Mouse (Mus musculus) heart, embryonic 12.5 days (tissue): Measurements from ENCODE around the gene Ankrd12. TPM values are rescaled to one million over a fixed set of nuclear protein-coding genes. Genes with fewer than 3 reads are reported as not detected.
"Not testable (repeated sequence)": the region's sequence is repeated elsewhere in the genome, so short reads cannot be mapped to it uniquely, and the experiment has no call there.

Experiments used
- ATAC-seq: fragments of 200-750 bp; cut with Nextera tagmentation; 2 replicates; pipeline ENCODE4 v1.8.0; 2017; ENCODE audit warnings: moderate TSS enrichment, moderate library complexity; ENCODE audit not compliant: insufficient number of reproducible peaks, low FRiP score
- H3K27ac ChIP-seq: fragments of 300-500 bp; sonication (generic); 2 replicates; pipeline ENCODE4 v1.5.1; 2016; ENCODE audit warnings: mild to moderate bottlenecking, moderate library complexity; ENCODE audit not compliant: poor library complexity, severe bottlenecking
- H3K27me3 ChIP-seq: fragments of 300-500 bp; sonication (generic); replicated peaks from 2 replicates; pipeline ENCODE4 v1.6.1; 2016; ENCODE audit warnings: mild to moderate bottlenecking, moderate library complexity
- H3K36me3 ChIP-seq: fragments of 300-500 bp; sonication (generic); 2 replicates; pipeline ENCODE4 v1.6.1; 2016; ENCODE audit warnings: mild to moderate bottlenecking, moderate library complexity
- H3K4me1 ChIP-seq: fragments of 300-500 bp; sonication (generic); replicated peaks from 2 replicates; pipeline ENCODE4 v1.6.1; 2016; ENCODE audit warnings: mild to moderate bottlenecking
- H3K4me2 ChIP-seq: fragments of 300-500 bp; sonication (generic); 2 replicates; pipeline ENCODE4 v1.6.1; 2016; ENCODE audit warnings: mild to moderate bottlenecking, moderate library complexity
- H3K4me3 ChIP-seq: fragments of 300-500 bp; sonication (generic); 2 replicates; pipeline ENCODE4 v1.5.1; 2016; ENCODE audit warnings: mild to moderate bottlenecking
- H3K9ac ChIP-seq: fragments of 300-500 bp; sonication (generic); 2 replicates; pipeline ENCODE4 v1.6.1; 2016; ENCODE audit warnings: mild to moderate bottlenecking, moderate library complexity
- H3K9me3 ChIP-seq: fragments of 300-500 bp; sonication (generic); replicated peaks from 2 replicates; pipeline ENCODE4 v1.6.1; 2016; ENCODE audit warnings: mild to moderate bottlenecking, moderate library complexity
- WGBS: fragments of 180-500 bp; shearing (Covaris S2); methylation state at CpG from one replicate; pipeline ENCODE4 v1.1.7; 2016; 5-methylcytosine and 5-hydroxymethylcytosine counted together
- polyA plus RNA-seq: library from polyadenylated mRNA; unstranded; fragments of >200 nt; fragmentation: Nextera tagmentation; extraction: Ambion mirVana; gene quantifications from 2 replicates; pipeline ENCODE4 v1.2.1, GENCODE M21; 2016

The Ankrd12 gene
- polyA plus RNA-seq, 1 experiment from 2014 or later, result 18.7 TPM

- Histone ChIP-seq H3K9ac (no peak overlapping the region; the same call in 1 of the 2 replicates), H3K4me2 (no peak overlapping the region), H3K27me3 (no peaks in the 10 kb centered on the region), H3K27ac (no peak overlapping the region), H3K4me3 (no peak overlapping the region), H3K36me3 (peaks cover 55% of the 10 kb centered on the region), H3K9me3 (no peaks in the 10 kb centered on the region), H3K4me1 (no peaks in the 10 kb centered on the region)
- 31% methylated on average over 1 of the region's 1 CpGs for WGBS
- ATAC-seq, result no peak
Observed at GRCm38 (mm10) chr17:66084486-66084885, 7.6 kb upstream of the Ankrd12 start.

DNA sequence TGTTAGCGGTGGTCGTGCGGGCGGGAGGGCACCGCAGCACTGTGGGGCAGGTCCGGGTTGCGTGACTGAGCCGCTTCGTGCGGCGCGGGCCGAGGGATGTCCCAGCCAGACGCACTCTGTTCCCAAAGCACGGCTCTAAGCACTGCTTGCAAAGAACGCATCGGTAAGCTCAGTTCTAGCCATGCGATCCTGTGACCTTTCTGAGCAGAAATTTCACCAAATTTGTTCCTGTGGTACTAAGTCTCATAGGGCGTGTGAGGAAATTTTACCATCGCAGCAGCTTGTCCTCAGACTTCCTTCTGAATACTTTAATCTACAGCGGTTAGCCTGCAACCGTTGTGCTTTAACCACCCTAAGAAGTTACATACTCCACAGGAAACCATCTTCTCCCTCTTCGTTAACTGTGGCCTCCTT, 555 bp upstream of the Ankrd12 start:
- Histone ChIP-seq H3K9ac (peak overlapping the region; percentile 83), H3K9me3 (no peaks in the 10 kb centered on the region), H3K4me1 (0 out of 2 replicates have a peak, but pooled peaks cover 5% of the 10 kb centered on the region), H3K4me3 (peak overlapping the region; percentile 98), H3K36me3 (peaks cover 22% of the 10 kb centered on the region), H3K27ac (peak overlapping the region; percentile 89), H3K4me2 (peak overlapping the region; percentile 85), H3K27me3 (no peaks in the 10 kb centered on the region)
- ATAC-seq, result peak; percentile 66
- WGBS, result 1% methylated on average over 23 of the region's 23 CpGs

GRCm38 (mm10) chr17:66076174-66076927, 538 bp downstream of the Ankrd12 start:
- 2% methylated on average over 94 of the region's 95 CpGs for WGBS
- H3K27ac ChIP-seq, result peak overlapping the region; percentile 89
- H3K9ac ChIP-seq, result peak overlapping the region; percentile 83
- H3K4me3 ChIP-seq, result peak overlapping the region; percentile 98
- H3K36me3 ChIP-seq, result peaks cover 19% of the 10 kb centered on the region
- no peaks in the 10 kb centered on the region for H3K9me3 ChIP-seq
- H3K27me3 ChIP-seq, result no peaks in the 10 kb centered on the region
- ATAC-seq, result peak; percentile 88
- H3K4me2 ChIP-seq, result peak overlapping the region; percentile 85
- H3K4me1 ChIP-seq, result 0 out of 2 replicates have a peak, but pooled peaks cover 5% of the 10 kb centered on the region

- no peak for ATAC-seq
- 0 out of 2 replicates have a peak overlapping the region, but pooled peaks have one; percentile 89 for H3K27ac ChIP-seq
- 9% methylated on average over 12 of the region's 12 CpGs for WGBS
- no peaks in the 10 kb centered on the region for H3K27me3 ChIP-seq
- peak overlapping the region; percentile 98 for H3K4me3 ChIP-seq
- peak overlapping the region; percentile 85 for H3K4me2 ChIP-seq
- peak overlapping the region; percentile 83 for H3K9ac ChIP-seq
- peaks cover 14% of the 10 kb centered on the region for H3K36me3 ChIP-seq
- H3K4me1 ChIP-seq, result 0 out of 2 replicates have a peak, but pooled peaks cover 5% of the 10 kb centered on the region
- no peaks in the 10 kb centered on the region for H3K9me3 ChIP-seq
Observed at GRCm38 (mm10) chr17:66075827-66076173, 1.1 kb downstream of the Ankrd12 start.

DNA sequence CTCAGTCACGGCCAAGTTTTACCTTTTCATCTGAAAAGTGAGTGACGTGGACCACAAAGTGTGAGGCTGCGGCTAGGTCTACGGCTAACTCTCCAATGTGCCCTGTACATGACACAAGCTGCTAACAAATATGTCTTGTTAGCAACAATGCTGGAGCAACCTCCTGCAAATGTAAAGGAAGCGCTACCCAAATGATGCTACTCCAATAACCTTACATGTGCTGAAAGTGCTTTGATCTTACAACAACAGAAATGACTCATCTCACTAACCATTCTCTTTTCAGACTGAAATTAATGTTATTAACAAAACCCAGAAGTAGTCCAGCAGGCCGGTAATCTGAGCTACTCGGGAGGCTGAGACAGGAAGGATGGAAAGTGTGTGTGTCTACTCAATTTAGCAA, 2.9 kb downstream of the Ankrd12 start:
- Histone ChIP-seq H3K36me3 (peaks cover 3% of the 10 kb centered on the region; the same call in 1 of the 2 replicates), H3K9ac (no peak overlapping the region), H3K9me3 (no peaks in the 10 kb centered on the region), H3K27ac (no peak overlapping the region), H3K4me2 (no peak overlapping the region), H3K4me1 (0 out of 2 replicates have a peak, but pooled peaks cover 5% of the 10 kb centered on the region), H3K4me3 (no peak overlapping the region), H3K27me3 (no peaks in the 10 kb centered on the region)
- ATAC-seq, result no peak
- 86% methylated on average over 7 of the region's 7 CpGs for WGBS

DNA sequence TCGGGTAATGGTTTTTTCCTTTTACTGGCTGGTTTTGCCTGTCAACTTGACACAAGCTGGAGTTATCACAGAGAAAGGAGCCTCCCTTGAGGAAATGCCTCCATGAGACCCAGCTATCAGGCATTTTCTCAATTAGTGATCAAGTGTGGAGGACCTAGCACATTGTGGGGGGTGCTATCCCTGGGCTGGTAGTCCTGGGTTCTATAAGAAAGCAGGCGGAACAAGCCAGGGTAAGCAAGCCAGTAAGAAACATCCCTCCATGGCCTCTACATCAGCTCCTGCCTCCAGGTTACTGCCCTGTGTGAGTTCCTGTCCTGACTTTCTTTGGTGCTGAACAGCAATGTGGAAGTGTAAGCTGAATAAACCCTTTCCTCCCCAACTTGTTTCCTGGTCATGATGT, 7.9 kb downstream of the Ankrd12 start:
- not testable (repeated sequence) for H3K27ac ChIP-seq, H3K4me1 ChIP-seq, ATAC-seq, H3K9ac ChIP-seq, H3K36me3 ChIP-seq, H3K4me3 ChIP-seq, H3K4me2 ChIP-seq, H3K9me3 ChIP-seq, H3K27me3 ChIP-seq
- 90% methylated on average over 2 of the region's 2 CpGs for WGBS

DNA sequence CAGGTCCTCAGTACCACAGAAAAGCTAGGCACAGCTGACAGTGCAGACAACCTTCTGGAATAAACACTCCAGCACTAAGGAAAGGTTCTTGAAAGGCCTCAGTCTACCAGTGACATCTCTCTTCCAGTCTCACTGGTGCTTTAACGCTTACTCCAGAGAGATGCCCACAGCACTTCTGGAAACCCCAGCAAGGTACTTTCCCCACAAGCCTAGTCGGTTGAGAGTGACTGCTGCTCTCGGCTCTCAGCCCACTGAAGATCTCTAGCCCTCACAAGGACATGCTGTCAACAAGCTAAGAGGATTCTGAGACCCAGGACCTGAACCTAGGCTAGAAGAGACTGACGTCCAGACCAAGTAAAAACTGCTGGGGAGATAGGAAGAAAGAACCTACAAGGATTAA, 11.8 kb downstream of the Ankrd12 start:
- ATAC-seq, result no peak
- Histone ChIP-seq H3K4me3 (no peak overlapping the region), H3K9me3 (no peaks in the 10 kb centered on the region), H3K4me2 (no peak overlapping the region), H3K27me3 (no peaks in the 10 kb centered on the region), H3K4me1 (no peaks in the 10 kb centered on the region), H3K27ac (no peak overlapping the region), H3K36me3 (no peaks in the 10 kb centered on the region), H3K9ac (no peak overlapping the region)
- 63% methylated on average over 4 of the region's 4 CpGs for WGBS

- Histone ChIP-seq H3K4me3 (no peak overlapping the region), H3K4me1 (no peaks in the 10 kb centered on the region), H3K4me2 (peak overlapping the region; percentile 23; the same call in 1 of the 2 replicates), H3K27me3 (no peaks in the 10 kb centered on the region), H3K27ac (no peak overlapping the region), H3K36me3 (no peaks in the 10 kb centered on the region), H3K9ac (no peak overlapping the region), H3K9me3 (no peaks in the 10 kb centered on the region)
- no peak for ATAC-seq
- WGBS, result 58% methylated on average over 8 of the region's 8 CpGs
Observed at GRCm38 (mm10) chr17:66061241-66061938, 15.5 kb downstream of the Ankrd12 start.

DNA sequence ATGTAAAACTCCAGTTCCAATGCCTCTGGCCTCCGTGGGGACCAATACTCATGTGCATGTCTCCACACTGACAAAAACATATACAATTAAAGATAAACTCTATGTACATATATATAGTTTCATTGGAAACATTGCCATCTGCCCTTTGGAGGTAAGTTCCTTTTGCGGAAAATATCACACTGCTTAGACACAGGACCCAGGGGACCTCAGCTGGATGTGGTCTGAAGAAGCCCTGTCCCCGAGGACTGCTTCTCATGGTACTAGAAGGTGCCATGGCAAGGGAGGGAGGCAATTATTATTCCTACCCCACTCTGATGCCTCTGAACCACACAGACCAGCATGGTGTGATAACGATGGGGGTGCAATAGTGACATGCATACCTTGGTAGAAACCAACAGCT, 18.7 kb downstream of the Ankrd12 start:
- Histone ChIP-seq H3K27ac (no peak overlapping the region), H3K27me3 (no peaks in the 10 kb centered on the region), H3K4me1 (peaks cover 5% of the 10 kb centered on the region), H3K9ac (no peak overlapping the region), H3K36me3 (no peaks in the 10 kb centered on the region), H3K9me3 (no peaks in the 10 kb centered on the region), H3K4me3 (no peak overlapping the region), H3K4me2 (no peak overlapping the region)
- ATAC-seq, result no peak
- WGBS, result 87% methylated on average over 4 of the region's 4 CpGs

DNA sequence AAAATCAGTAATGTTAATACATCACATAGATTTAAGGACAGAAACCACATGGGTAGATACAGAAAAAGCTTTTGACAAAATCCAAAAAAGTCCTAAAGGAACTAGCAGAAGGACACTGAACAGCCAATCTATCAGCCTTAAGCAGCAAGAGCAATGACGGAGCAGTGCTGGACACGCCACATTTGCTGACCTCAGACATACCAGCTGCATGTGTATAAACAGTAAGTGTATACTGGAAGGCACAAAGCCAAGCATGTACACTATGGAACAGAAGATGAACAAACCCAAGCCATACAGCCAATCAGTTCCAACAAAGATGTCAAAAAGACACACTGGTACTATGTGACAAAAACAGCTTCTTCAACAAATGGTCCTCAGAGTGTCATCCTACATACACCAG, 19.7 kb downstream of the Ankrd12 start:
- Histone ChIP-seq H3K4me1 (peaks cover 5% of the 10 kb centered on the region), H3K4me3 (no peak overlapping the region), H3K27me3 (no peaks in the 10 kb centered on the region), H3K9me3 (no peaks in the 10 kb centered on the region), H3K27ac (no peak overlapping the region), H3K9ac (no peak overlapping the region), H3K4me2 (no peak overlapping the region), H3K36me3 (no peaks in the 10 kb centered on the region)
- no peak for ATAC-seq
- 80% methylated on average over 2 of the region's 2 CpGs for WGBS

- H3K4me3 ChIP-seq, result no peak overlapping the region
- peaks cover 4% of the 10 kb centered on the region; the same call in 1 of the 2 replicates for H3K36me3 ChIP-seq
- H3K9me3 ChIP-seq, result no peaks in the 10 kb centered on the region
- H3K27me3 ChIP-seq, result no peaks in the 10 kb centered on the region
- H3K4me1 ChIP-seq, result peaks cover 5% of the 10 kb centered on the region
- H3K27ac ChIP-seq, result no peak overlapping the region
- no peak for ATAC-seq
- no peak overlapping the region for H3K4me2 ChIP-seq
- 64% methylated on average over 4 of the region's 4 CpGs for WGBS
- H3K9ac ChIP-seq, result no peak overlapping the region
Observed at GRCm38 (mm10) chr17:66053349-66053748, 23.5 kb downstream of the Ankrd12 start.
